Mouse (Mus musculus) kidney, postnatal 25 days (tissue): ENCODE measurements around the gene Acads.
"Not testable (repeated sequence)": the region's sequence is repeated elsewhere in the genome, so short reads cannot be mapped to it uniquely, and the experiment has no call there.

Experiments used
- DNase-seq, 2 experiments: peaks; one replicate each; pipeline ENCODE4 v3.0.0; 2021; ENCODE audit warnings: mixed read lengths in 2 of 2

Acads gene

DNA sequence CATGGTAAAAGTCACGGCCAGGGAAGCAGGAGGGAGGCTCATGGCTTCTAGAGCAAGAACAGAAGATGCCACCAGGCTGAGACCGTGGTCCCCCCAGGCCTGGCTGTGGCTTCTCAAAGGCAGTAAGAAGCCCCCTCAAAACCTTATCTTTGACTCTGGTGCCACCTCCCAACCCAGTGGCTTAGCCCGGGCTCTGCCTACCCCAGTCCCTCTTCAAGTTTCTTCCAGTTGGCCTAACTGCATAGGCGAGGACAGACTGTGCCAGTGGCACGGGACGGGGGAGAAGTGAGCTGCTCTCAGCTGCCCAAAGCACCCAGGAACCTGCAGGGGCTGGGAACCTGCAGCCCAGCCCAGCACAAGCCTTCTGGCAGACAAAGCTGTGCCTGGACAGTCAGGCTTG lies 5.5 kb upstream of the Acads start:
- DNase-seq = no peak

- DNase-seq = no peak
Measured at GRCm38 (mm10) chr5:115120978-115121377, 1.8 kb upstream of the Acads start.

DNA sequence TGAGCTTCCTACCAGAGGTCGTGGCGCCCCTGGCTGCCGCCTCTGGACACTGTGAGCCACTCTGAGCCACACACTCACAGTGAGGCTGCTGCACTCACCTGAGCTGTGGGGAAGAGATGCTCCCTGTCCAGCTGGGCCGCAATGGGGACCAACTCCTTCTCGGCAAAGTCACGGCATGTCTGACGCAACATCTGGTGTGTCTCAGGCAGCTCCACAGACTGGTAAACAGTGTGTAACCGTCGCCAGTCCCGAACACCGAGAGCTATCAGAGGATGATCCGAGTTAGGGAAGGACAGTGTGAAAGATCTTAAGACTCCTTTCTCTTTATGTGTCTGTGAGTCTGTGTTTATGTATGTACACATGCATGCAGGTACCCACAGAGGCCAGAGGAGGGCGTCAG lies 1.7 kb downstream of the Acads start:
- no peak for DNase-seq

GRCm38 (mm10) chr5:115116426-115116825 lies 2.7 kb downstream of the Acads start:
- no peak for DNase-seq

GRCm38 (mm10) chr5:115114501-115114900 lies 4.6 kb downstream of the Acads start:
- no peak for DNase-seq

DNA sequence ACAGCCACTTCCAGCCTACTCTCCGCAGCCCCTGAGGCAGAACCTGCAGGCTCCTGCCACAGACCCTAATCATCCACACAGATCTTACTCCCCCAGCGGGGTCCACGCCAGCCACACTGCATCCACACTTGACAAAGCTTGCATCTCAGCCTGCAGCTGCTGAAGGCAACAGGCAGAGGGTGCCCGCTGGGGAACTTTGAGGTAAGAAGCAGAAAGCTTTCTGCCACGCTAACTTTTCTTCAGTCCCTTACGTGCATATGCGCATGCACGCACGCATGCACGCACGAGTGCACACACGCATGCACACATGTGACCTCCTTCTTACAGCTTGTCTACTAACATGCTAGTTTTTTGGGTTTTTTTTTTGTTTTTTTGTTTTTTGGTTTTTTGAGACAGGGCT lies 5.9 kb downstream of the Acads start:
- DNase-seq = no peak

DNA sequence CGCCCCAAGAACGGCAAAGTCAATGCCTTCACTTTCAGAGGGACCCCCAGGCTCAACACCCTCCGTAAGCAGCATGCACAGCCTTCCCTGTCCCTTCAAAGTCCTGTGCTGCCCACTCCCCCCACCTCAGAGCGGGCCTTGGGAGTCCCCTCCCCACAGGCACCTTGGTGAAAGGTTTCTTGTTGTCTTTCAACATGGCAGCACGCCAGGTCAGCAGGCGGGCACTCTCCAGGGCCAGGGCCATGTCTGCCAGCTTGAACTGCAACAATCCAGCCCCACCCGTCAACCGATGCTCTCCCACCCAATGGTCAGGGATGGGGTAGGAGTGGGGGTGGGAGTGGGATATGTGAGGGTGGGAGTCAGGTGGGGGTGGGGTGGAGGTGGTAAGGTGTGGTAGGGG lies 8.0 kb downstream of the Acads start:
- DNase-seq = peak; percentile 14 to 59

DNA sequence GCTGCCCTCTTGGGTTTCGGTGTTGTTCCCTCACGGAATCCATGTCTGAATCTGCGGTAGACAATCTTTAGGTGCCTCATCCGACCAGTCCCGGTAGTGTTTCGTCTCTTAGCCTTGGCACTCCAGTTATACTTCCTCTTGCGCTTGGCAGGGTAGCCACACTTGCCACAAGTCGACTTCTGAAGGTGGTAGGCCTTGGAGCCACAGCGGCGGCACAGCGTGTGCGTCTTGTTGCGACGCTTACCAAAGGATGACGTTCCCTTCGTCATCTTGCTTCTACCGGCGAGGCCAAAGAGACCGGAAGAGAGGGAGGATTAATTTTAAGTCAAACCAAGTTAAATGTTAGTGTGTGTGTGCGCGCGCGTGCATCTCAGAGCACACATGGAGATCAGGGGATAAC lies 15.9 kb downstream of the Acads start:
- DNase-seq = not testable (repeated sequence)

DNA sequence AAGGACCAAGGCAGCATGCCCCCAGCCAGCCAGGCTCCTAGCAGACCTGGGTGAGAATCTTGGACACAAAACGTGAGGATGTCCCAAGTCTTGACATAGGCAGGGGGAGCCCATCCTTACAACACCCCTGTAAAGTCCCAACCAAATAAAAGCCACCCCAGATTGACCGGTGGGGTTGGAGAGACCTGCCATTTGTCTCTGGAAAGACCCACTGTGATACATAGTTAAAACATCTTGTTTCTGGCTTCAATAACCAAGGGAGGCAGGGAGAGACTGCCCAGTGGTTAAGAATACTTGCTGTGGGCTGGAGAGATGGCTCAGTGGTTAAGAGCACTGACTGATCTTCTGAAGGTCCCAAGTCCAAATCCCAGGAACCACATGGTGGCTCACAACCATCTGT lies 16.9 kb downstream of the Acads start:
- DNase-seq = peak in 1 of 2 experiments; percentile 21

- DNase-seq = peak in 1 of 2 experiments; percentile 29
Measured at GRCm38 (mm10) chr5:115100473-115100872, 18.7 kb downstream of the Acads start.

- DNase-seq = peak in 1 of 2 experiments; percentile 32
Measured at GRCm38 (mm10) chr5:115099991-115100390, 19.2 kb downstream of the Acads start.

DNA sequence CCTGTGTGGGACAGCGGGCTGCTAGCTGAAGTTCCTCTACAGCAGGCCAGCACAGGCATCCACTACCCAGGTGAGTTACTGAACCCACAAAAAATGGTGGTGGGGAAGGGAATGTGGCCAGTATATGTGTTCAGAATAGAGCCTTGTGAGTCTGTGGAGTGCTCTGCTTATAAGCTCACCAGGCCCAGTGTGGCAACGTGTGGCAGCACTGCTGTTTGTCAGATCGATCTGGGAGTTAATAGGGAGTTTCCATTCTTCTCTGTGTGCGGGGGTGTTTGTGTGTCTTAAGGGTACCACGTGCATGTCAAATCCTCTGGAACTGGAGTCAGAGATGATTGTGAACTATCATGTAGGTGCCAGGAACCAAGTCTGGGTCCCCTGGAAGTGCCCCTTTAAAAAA lies 19.6 kb downstream of the Acads start:
- no peak for DNase-seq

DNA sequence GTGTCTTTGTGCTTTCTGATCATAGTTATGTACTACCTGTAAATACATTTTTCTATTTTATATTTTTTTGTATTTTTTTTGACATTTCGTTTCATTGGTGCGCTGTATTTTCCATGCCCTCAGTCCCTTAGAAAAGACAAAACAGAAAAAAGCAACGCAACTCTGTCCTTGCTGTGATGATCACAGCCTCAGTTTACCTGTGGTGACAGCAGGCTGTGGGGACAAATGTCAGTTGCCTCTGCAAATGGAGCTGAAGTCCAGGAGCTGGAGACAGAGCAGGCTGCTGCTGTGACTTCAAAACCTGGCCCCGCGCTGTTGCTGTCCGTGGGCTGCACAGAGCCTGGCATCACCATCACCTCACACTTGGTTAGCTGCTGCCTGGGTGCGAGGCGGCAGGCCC lies 21.0 kb downstream of the Acads start, which contains the start of gene Gm10401:
Gm10401 (minus strand) TSS at position 101 of the 400 bp plus-strand sequence.
- no peak for DNase-seq

GRCm38 (mm10) chr5:115091776-115092175 lies 27.4 kb downstream of the Acads start:
- no peak for DNase-seq

- no peak for DNase-seq
Measured at GRCm38 (mm10) chr5:115091015-115091414, 28.1 kb downstream of the Acads start.

DNA sequence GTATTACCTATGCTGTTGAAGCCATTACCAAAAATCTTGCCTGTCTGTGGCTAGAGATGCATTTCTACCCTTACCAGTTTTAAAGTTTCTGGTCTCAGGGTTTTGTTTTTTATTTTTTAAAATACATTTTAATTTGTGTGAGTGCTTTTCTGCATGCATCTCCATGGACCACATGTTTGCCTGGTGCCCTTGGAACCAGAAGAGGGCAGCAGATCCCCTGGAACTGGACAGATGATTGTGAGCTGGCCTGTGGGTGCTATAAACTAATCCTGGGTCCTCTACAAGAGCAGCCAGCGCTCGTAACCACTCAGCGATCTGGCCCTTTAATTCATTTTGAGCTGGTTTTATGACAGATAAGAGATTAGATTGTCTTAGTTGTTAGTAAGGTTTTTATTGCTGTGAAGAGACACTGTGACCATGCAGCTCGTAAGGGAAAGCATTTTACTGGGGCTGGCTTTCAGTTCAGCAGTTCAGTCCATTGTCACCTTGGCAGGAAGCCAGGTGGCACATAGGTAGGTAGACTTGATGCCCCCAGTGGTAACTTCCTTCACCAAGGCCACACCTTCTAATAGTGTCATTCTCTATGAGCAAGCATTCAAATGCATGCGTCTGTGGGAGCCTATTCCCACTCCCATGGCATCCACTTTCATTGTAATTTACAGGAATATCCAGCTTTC lies 29.4 kb downstream of the Acads start:
- no peak for DNase-seq

GRCm38 (mm10) chr5:115085675-115086074 lies 33.5 kb downstream of the Acads start:
- no peak for DNase-seq

GRCm38 (mm10) chr5:115083492-115083891 lies 35.7 kb downstream of the Acads start:
- DNase-seq = no peak

DNA sequence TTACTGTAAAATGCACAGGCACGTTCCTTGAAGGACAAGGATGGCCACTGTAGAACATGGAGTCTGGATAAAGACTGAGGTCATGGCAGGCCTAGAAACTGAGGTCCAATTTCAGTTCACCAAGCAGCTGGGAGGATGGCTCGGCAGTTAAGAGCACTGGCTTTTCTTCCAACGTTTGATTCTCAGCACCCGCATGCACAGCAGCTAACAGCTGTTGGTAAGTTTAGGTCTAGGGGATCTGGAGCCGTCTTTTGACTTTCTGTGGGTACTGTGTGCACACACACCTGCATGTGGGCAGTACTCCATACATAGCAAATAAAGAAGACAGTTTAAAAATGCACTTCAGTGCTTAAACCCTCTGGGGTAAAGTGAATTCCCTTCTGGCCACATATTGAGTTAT lies 37.5 kb downstream of the Acads start:
- no peak for DNase-seq

DNA sequence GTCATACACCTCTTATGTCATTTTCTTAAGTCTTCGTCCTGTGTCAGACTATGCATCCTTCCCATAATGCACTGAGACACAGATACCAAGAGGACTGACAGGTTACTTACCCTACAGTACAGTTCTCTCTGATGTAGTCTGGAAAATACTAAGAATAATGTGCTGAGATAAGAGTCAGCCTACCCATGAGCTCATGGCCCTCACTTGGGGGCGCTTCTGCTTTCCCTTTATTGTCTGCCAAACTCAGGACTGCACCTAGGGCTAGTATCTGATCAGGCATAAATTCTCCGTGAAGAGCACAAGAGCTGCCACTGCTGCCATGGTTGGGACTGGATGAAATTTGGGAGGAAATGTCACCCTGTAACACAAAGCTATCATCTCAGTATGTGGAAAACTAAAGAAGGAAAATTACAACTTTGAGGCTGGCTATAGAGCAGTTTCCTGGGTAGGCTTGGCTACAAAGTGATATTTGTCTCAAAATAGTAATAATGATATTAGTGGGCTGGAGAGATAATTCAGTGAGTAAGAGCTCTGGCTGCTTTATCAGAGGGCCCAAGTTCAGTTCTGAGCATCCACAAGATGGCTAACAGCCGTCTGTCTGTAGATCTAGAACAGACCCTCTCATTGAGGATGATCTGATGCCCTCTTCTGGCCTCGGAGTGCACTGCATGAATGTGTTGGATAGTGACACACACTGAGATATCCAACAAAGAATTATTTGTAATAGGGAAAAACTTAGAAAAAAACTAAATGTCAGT lies 42.8 kb downstream of the Acads start:
- peak; percentile 67 to 86 for DNase-seq

GRCm38 (mm10) chr5:115074749-115075148 lies 44.4 kb downstream of the Acads start:
- no peak for DNase-seq

GRCm38 (mm10) chr5:115073306-115073705 lies 45.8 kb downstream of the Acads start:
- not testable (repeated sequence) for DNase-seq

DNA sequence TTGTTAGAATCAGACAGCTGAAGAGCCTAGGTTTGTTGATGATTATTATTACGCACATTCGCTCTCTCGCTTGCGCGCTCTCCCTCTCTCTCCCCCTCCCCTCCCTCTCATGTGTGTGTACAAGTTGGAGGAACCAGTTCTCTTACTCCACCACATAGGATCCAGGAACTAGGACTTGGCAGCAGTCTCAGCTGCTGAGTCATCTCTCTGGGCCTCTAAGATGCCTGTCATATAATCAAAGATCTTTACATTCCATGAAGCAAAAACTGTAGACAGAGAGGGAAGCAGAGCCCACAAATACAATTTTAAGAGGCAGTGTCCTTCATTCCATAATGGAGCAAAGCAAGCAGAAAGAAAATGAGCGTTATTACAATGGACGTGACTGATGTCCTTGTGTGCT lies 47.0 kb downstream of the Acads start:
- no peak for DNase-seq
